Mouse (Mus musculus): ENCODE data around the gene Mtx3. TPM values are rescaled to one million over a fixed set of nuclear protein-coding genes. Genes with fewer than 3 reads are reported as not detected.
"Not testable (repeated sequence)": the region's sequence is repeated elsewhere in the genome, so short reads cannot be mapped to it uniquely, and the experiment has no call there.

The Mtx3 gene
- polyA plus RNA-seq (2015; fragmentation: Nextera tagmentation; extraction: Ambion mirVana): 4.8 and 5.2 TPM in 2 replicates

- Histone ChIP-seq H3K36me3 (peaks cover 30% of the 10 kb centered on the region), H3K4me2 (peak within 1 kb of the TSS; percentile 73), H3K4me1 (peaks cover 3% of the 10 kb centered on the region; the same call in 1 of the 2 replicates), H3K27me3 (no peaks in the 10 kb centered on the region), H3K27ac (peak within 1 kb of the TSS; percentile 78), H3K9me3 (no peaks in the 10 kb centered on the region), H3K9ac (peak within 1 kb of the TSS; percentile 84), H3K4me3 (peak within 1 kb of the TSS; percentile 82)
- 2% methylated on average over 40 of the region's 40 CpGs for WGBS
- ATAC-seq (ENCODE audit: insufficient number of reproducible peaks, insufficient read depth, low FRiP score, low TSS enrichment, low read depth): peak; percentile 90
These were observed at the start of gene Mtx3 for GRCm38 (mm10) chr13:92844586-92845221. Mtx3 (plus strand) TSS chr13:92844760.

GRCm38 (mm10) chr13:92798830-92799229 is 45.7 kb upstream of the Mtx3 start:
- Histone ChIP-seq H3K27me3 (peaks cover 12% of the 10 kb centered on the region), H3K4me2 (no peak overlapping the region), H3K27ac (no peak overlapping the region), H3K4me3 (no peak overlapping the region), H3K36me3 (no peaks in the 10 kb centered on the region), H3K9me3 (no peaks in the 10 kb centered on the region), H3K4me1 (peaks cover 13% of the 10 kb centered on the region), H3K9ac (no peak overlapping the region)
- WGBS: 57% methylated on average over 2 of the region's 2 CpGs
- no peak for ATAC-seq (ENCODE audit: insufficient number of reproducible peaks, insufficient read depth, low FRiP score, low TSS enrichment, low read depth)

- 77% methylated on average over 7 of the region's 7 CpGs for WGBS
- Histone ChIP-seq H3K9me3 (no peaks in the 10 kb centered on the region), H3K27me3 (peaks cover 7% of the 10 kb centered on the region), H3K4me2 (no peak overlapping the region), H3K9ac (no peak overlapping the region), H3K27ac (no peak overlapping the region), H3K4me3 (no peak overlapping the region), H3K4me1 (peaks cover 8% of the 10 kb centered on the region), H3K36me3 (no peaks in the 10 kb centered on the region)
- ATAC-seq (ENCODE audit: insufficient number of reproducible peaks, insufficient read depth, low FRiP score, low TSS enrichment, low read depth): no peak
These were observed 45.1 kb upstream of the Mtx3 start for GRCm38 (mm10) chr13:92799306-92799925.

GRCm38 (mm10) chr13:92806785-92807184 is 37.8 kb upstream of the Mtx3 start:
- Histone ChIP-seq H3K4me3 (no peak overlapping the region), H3K27ac (no peak overlapping the region), H3K27me3 (no peaks in the 10 kb centered on the region), H3K9me3 (no peaks in the 10 kb centered on the region), H3K36me3 (no peaks in the 10 kb centered on the region), H3K9ac (no peak overlapping the region), H3K4me2 (no peak overlapping the region), H3K4me1 (0 out of 2 replicates have a peak, but pooled peaks cover 3% of the 10 kb centered on the region)
- ATAC-seq (ENCODE audit: insufficient number of reproducible peaks, insufficient read depth, low FRiP score, low TSS enrichment, low read depth): no peak

GRCm38 (mm10) chr13:92807849-92808248 is 36.7 kb upstream of the Mtx3 start:
- WGBS: 91% methylated on average over 3 of the region's 3 CpGs
- Histone ChIP-seq H3K4me2 (no peak overlapping the region), H3K9ac (no peak overlapping the region)

GRCm38 (mm10) chr13:92810592-92810991 is 34.0 kb upstream of the Mtx3 start:
- H3K4me2 ChIP-seq; H3K9ac ChIP-seq; H3K36me3 ChIP-seq; ATAC-seq (ENCODE audit: insufficient number of reproducible peaks, insufficient read depth, low FRiP score, low TSS enrichment, low read depth); H3K4me1 ChIP-seq; H3K4me3 ChIP-seq; H3K27ac ChIP-seq; H3K9me3 ChIP-seq; H3K27me3 ChIP-seq: not testable (repeated sequence)
- WGBS: 84% methylated on average over 1 of the region's 1 CpGs

More at GRCm38 (mm10) chr13:92807849-92808248, 36.7 kb upstream of the Mtx3 start:
- Histone ChIP-seq H3K4me1 (no peaks in the 10 kb centered on the region), H3K27me3 (no peaks in the 10 kb centered on the region), H3K36me3 (no peaks in the 10 kb centered on the region), H3K27ac (no peak overlapping the region), H3K9me3 (no peaks in the 10 kb centered on the region), H3K4me3 (no peak overlapping the region)
- ATAC-seq (ENCODE audit: insufficient number of reproducible peaks, insufficient read depth, low FRiP score, low TSS enrichment, low read depth): no peak

GRCm38 (mm10) chr13:92816329-92816728 is 28.2 kb upstream of the Mtx3 start:
- Histone ChIP-seq H3K9me3 (no peaks in the 10 kb centered on the region), H3K27me3 (no peaks in the 10 kb centered on the region), H3K9ac (no peak overlapping the region), H3K4me1 (no peaks in the 10 kb centered on the region), H3K27ac (no peak overlapping the region), H3K4me3 (no peak overlapping the region), H3K4me2 (no peak overlapping the region), H3K36me3 (no peaks in the 10 kb centered on the region)
- no peak for ATAC-seq (ENCODE audit: insufficient number of reproducible peaks, insufficient read depth, low FRiP score, low TSS enrichment, low read depth)
- WGBS: 76% methylated on average over 5 of the region's 5 CpGs

GRCm38 (mm10) chr13:92817357-92817756 is 27.2 kb upstream of the Mtx3 start:
- WGBS: 64% methylated on average over 3 of the region's 3 CpGs
- Histone ChIP-seq H3K4me2 (no peak overlapping the region), H3K27ac (no peak overlapping the region), H3K9me3 (no peaks in the 10 kb centered on the region), H3K27me3 (no peaks in the 10 kb centered on the region), H3K4me1 (no peaks in the 10 kb centered on the region), H3K4me3 (no peak overlapping the region), H3K9ac (no peak overlapping the region), H3K36me3 (no peaks in the 10 kb centered on the region)
- no peak for ATAC-seq (ENCODE audit: insufficient number of reproducible peaks, insufficient read depth, low FRiP score, low TSS enrichment, low read depth)

- Histone ChIP-seq H3K9ac (no peak overlapping the region), H3K4me1 (peaks cover 16% of the 10 kb centered on the region), H3K4me2 (peak overlapping the region; percentile 37), H3K27ac (peak overlapping the region; percentile 35; the same call in 1 of the 2 replicates), H3K4me3 (no peak overlapping the region), H3K9me3 (no peaks in the 10 kb centered on the region), H3K27me3 (no peaks in the 10 kb centered on the region), H3K36me3 (no peaks in the 10 kb centered on the region)
- WGBS: 37% methylated on average over 10 of the region's 10 CpGs
- no peak for ATAC-seq (ENCODE audit: insufficient number of reproducible peaks, insufficient read depth, low FRiP score, low TSS enrichment, low read depth)
These were observed 15.7 kb upstream of the Mtx3 start for GRCm38 (mm10) chr13:92828820-92829219.

- ATAC-seq (ENCODE audit: insufficient number of reproducible peaks, insufficient read depth, low FRiP score, low TSS enrichment, low read depth): no peak
- WGBS: 96% methylated on average over 4 of the region's 4 CpGs
- no peaks in the 10 kb centered on the region for H3K9me3 ChIP-seq
These were observed 11.4 kb upstream of the Mtx3 start for GRCm38 (mm10) chr13:92833162-92833561.

GRCm38 (mm10) chr13:92846438-92846837 is 1.9 kb downstream of the Mtx3 start:
- peaks cover 46% of the 10 kb centered on the region for H3K36me3 ChIP-seq
- H3K4me2 ChIP-seq: no peak overlapping the region
- no peaks in the 10 kb centered on the region for H3K9me3 ChIP-seq
- no peak overlapping the region for H3K4me3 ChIP-seq
- H3K4me1 ChIP-seq: peaks cover 3% of the 10 kb centered on the region; the same call in 1 of the 2 replicates
- ATAC-seq (ENCODE audit: insufficient number of reproducible peaks, insufficient read depth, low FRiP score, low TSS enrichment, low read depth): no peak
- no peak overlapping the region for H3K27ac ChIP-seq
- 89% methylated on average over 4 of the region's 4 CpGs for WGBS
- no peak overlapping the region for H3K9ac ChIP-seq
- H3K27me3 ChIP-seq: no peaks in the 10 kb centered on the region

More at GRCm38 (mm10) chr13:92833162-92833561, 11.4 kb upstream of the Mtx3 start:
- Histone ChIP-seq H3K4me2 (no peak overlapping the region), H3K36me3 (no peaks in the 10 kb centered on the region), H3K4me1 (peaks cover 16% of the 10 kb centered on the region), H3K4me3 (no peak overlapping the region), H3K9ac (no peak overlapping the region), H3K27me3 (no peaks in the 10 kb centered on the region), H3K27ac (no peak overlapping the region)

- Histone ChIP-seq H3K27me3 (no peaks in the 10 kb centered on the region), H3K9me3 (no peaks in the 10 kb centered on the region), H3K27ac (no peak overlapping the region), H3K4me1 (peaks cover 3% of the 10 kb centered on the region; the same call in 1 of the 2 replicates), H3K36me3 (peaks cover 55% of the 10 kb centered on the region), H3K4me3 (no peak overlapping the region), H3K9ac (no peak overlapping the region), H3K4me2 (no peak overlapping the region)
- ATAC-seq (ENCODE audit: insufficient number of reproducible peaks, insufficient read depth, low FRiP score, low TSS enrichment, low read depth): no peak
- 96% methylated on average over 7 of the region's 7 CpGs for WGBS
These were observed 2.8 kb downstream of the Mtx3 start for GRCm38 (mm10) chr13:92847336-92847735.
